Mouse (Mus musculus): ENCODE measurements around the gene Trim8. TPM values are rescaled to one million over a fixed set of nuclear protein-coding genes. Genes with fewer than 3 reads are reported as not detected.

The Trim8 gene
- total RNA-seq, 1 experiment from 2014 or later: 35.4 TPM

DNA sequence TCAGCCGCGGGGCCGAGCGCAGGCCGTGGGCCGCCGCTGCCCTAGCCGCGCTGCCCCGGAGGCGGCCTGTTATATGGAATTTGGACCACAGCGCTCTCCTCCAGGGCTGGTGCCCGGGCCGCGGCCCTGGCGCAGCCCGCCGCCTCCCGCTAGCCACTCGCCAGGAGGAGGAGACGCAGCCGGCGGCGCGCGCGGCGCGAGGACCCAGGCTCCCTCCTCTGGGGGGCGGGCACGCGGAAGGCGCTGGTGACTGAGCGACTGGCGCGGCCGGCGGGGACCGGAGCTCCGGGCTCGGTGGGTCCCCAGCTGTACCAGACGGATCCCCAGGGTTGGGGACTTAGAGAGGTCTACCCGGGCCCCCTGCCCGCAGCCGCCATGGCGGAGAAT, 560 bp downstream of the Trim8 start:
- no peak for ATAC-seq (replicated peaks; ENCODE audit: insufficient number of reproducible peaks, low FRiP score, low TSS enrichment, poor library complexity, severe bottlenecking)

DNA sequence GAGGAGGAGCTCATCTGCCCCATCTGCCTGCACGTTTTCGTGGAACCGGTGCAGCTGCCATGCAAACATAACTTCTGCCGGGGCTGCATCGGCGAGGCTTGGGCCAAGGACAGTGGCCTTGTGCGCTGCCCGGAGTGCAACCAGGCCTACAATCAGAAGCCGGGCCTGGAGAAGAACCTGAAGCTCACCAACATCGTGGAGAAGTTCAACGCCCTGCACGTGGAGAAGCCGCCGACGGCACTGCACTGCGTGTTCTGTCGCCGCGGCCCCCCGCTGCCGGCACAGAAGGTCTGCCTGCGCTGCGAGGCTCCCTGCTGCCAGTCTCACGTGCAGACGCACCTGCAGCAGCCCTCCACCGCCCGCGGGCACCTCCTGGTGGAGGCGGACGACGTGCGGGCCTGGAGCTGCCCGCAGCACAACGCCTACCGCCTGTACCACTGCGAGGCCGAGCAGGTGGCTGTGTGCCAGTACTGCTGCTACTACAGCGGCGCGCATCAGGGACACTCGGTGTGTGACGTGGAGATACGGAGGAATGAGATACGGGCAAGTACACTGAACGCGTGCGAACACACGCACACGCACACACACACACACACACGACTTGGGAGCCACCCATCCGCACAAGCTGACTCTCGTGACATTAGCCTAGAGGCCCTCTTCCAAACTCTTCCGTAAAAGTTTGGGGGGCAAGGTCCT, 1.1 kb downstream of the Trim8 start:
- no peak for ATAC-seq (replicated peaks; ENCODE audit: insufficient number of reproducible peaks, low FRiP score, low TSS enrichment, poor library complexity, severe bottlenecking)

DNA sequence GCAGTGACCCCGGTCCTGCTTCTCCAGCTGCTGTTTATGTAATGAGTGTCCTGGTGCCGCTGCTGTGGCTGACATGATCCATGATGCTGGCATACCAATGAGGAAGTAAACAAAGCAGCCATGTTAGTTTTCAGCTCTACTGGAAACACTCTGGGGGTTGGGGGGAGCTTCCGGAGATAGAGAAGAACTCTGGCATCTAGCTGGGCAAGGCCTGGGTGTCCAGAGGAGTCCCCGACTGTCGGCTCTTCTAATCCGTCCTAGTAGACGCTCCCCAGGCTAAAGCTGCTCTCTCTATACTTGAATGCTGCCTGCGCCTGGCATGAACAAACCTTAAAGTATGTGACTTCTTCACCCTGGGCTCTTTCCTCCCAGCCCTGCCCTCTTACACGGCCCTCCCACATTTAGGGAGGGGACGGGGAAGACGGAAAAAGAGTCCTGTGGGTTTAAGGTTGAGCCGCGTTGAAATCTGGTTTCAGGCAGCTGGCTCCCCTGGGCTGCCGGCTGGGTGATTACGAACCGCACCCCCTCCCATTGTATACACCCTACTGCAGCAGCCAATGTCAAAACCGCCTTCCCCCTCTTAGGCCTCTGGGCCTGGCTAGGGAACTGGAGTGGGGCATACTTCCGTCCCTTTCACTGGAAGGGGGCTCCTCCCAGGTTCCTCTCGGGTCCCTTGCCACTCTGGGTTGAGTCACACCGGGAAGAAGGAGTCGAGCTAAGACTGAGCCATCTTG, 2.0 kb downstream of the Trim8 start:
- ATAC-seq (replicated peaks; ENCODE audit: insufficient number of reproducible peaks, low FRiP score, low TSS enrichment, poor library complexity, severe bottlenecking): peak; percentile 40

DNA sequence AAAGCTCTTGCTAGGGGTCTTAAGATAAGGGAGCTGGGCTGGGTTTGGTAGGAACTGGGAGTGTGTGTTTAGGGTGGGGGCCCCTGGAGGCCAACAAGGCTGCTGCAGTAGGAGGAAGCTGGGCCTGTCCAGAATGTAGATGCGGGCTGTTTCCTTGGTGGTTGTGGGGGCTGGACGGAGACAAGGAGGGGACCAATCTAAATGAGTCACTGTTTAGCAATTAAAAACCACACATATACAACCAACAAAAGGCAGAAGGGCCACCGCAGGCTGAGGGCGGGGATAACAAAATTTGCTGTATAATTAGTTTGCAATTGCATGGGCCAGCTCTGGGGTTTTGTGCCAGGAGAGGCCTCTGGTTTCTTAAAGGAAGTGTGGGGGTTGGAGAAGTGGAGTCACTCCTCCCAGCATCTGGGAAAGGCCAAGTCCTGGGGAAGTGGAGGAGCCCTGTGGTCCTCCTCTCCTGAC, 2.6 kb downstream of the Trim8 start:
- peak; percentile 50 for ATAC-seq (replicated peaks; ENCODE audit: insufficient number of reproducible peaks, low FRiP score, low TSS enrichment, poor library complexity, severe bottlenecking)

DNA sequence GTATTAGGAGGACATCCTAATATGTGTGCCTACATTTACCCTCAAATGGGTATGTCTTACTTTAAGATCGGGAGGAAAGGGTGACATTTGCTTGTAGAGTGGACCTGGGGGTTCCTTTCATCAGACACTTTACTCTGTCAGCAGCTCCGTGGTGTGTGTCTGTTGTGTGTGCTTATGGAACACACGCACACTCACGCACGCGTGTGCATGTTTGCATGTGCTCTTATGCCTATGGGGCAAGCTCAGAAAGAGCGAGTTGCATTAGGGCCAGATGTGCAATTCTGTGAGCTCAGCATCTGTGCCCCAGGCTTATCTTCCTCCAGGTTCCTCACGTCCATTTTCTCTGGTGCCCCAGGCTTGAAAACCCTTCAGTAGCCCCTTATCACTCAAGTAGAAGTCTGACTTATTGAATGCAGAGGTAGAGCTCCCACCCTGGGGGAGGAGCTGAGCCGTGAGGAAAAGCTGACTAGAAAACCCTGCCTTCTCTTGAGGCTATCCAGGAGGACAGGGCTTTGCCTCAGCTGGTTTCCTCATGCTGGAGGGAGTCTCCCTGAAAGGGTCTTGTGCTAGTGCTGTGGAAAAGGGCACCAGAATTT, 3.4 kb downstream of the Trim8 start:
- no peak for ATAC-seq (replicated peaks; ENCODE audit: insufficient number of reproducible peaks, low FRiP score, low TSS enrichment, poor library complexity, severe bottlenecking)

DNA sequence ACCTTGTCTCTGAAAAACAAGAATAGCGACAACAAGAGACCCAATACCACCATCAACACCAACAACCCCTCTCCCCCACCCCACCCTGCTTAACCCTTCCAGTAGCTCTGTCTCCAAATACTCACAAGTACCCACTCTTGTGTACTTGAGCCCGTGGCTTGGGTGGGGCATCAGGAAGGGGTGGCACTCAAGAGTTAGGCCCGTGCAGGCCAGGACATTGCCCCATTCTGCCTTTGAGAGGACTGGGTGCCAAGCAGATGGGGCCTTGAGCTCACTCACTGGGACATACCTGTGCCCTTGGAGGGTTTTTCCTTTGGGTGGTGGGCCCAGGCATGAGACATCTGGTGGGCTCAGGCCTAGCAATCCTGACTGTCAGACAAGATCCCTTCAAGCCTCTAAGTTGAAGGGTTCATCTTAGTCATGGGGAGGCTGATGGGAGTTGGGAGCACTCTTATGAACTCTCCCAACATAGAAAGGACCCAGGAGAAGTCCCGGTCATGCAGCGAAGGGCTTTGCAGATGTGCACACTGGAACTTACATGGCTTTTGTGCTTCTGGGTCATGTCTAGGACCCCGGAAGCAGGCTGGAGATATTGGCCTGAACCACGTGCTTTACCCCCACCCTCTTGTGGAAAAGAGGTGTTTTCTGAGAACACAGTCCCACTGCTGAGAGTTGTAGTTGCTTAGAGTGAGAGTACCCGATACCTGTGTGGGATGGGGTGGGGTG, 4.3 kb downstream of the Trim8 start:
- ATAC-seq (replicated peaks; ENCODE audit: insufficient number of reproducible peaks, low FRiP score, low TSS enrichment, poor library complexity, severe bottlenecking): no peak

DNA sequence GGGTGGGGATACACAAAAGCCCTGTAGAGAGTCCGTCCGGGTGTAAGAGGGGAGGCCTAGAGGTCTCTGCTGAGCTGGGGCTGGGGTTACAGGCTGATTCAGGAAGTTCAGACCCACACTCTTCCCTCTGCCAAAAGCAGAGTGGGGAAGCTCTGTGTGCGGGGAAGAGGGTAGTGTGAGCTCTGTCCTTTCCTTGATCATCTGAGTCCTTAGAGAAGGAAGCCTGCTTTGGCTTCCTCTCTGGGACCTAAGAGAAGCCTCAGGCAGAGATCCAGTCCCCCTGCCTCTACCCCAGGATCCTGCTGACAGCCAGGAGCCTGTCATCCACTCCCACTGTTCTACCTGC, 4.8 kb downstream of the Trim8 start:
- no peak for ATAC-seq (replicated peaks; ENCODE audit: insufficient number of reproducible peaks, low FRiP score, low TSS enrichment, poor library complexity, severe bottlenecking)

DNA sequence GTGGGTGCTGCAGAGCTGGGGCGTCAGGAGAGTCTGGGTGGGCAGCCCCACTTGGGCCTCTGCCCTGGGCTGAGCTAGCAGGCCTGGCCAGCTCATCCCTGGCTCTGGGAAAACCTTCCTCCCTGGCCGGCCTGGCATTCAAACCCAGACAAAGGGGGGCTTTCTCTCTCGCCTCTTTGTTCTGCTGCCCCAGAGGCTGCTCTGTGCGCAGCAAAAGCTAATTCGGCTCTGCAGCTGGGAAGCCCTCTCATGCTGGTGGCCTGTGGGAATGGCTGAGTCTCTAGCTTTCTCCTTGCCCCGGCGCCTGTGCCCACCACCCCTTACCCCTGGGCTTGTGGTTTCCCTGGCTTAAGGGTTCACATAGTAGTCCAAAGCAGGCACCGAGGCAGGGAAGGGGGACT, 5.7 kb downstream of the Trim8 start:
- ATAC-seq (replicated peaks; ENCODE audit: insufficient number of reproducible peaks, low FRiP score, low TSS enrichment, poor library complexity, severe bottlenecking): no peak

DNA sequence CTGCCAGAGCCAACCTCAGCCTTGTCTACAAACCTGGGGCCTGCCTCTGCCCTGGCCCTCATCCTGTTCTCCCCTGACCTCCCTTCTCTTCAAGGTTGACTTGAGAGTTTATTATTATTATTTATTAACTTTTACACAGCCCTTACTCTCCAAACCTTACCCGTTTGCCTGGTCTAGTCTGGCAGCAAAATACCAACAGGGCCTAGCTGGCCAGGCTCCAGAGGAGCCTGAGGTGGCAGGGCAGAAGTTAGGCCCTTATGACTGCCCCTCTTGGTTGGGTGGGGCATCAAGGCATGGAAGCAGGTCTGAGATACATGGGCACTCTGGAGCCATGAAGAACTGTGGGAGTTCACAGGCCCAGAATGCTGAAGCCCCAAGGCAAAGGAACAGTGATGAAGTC, 6.3 kb downstream of the Trim8 start:
- ATAC-seq (replicated peaks; ENCODE audit: insufficient number of reproducible peaks, low FRiP score, low TSS enrichment, poor library complexity, severe bottlenecking): no peak

DNA sequence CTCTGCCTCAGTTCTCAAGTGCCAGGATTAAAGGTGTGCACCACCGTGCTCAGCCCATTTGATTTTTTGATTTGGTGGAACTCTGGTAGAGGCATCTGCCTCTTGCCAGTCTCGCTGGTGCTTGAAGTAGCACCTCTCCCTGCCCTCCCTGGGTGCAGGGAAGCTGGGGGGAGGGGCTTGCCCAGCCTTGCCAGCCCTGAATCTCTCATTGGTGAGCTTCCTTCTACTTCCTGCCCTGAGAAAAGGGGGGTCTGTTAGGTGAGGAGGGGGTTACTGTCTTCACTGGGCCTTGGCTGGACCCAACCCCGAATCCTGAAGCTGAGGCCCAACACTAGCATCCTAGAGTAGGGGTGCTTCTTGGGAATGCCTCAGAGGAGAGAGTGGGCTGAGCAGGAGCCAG, 7.2 kb downstream of the Trim8 start:
- no peak for ATAC-seq (replicated peaks; ENCODE audit: insufficient number of reproducible peaks, low FRiP score, low TSS enrichment, poor library complexity, severe bottlenecking)

DNA sequence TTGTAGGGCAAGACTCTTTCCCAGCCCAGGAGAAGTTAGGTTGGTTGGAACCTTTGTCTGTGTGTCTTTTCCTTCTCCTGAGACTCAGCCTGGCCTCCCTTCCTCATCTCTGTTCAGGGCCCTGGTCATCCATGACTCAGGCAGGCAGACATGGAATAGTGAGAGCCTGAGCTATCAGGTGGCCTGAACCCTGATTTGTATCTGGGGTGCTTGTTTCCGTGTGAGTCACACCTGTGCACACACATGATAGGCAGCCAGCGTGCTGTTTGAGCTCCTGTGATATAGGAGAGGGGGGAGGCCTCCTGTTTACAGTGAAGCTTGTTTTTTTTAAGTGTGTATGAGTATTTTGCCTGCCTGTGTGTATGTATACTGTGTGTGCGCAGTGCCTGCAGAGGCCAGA, 7.7 kb downstream of the Trim8 start:
- ATAC-seq (replicated peaks; ENCODE audit: insufficient number of reproducible peaks, low FRiP score, low TSS enrichment, poor library complexity, severe bottlenecking): no peak

DNA sequence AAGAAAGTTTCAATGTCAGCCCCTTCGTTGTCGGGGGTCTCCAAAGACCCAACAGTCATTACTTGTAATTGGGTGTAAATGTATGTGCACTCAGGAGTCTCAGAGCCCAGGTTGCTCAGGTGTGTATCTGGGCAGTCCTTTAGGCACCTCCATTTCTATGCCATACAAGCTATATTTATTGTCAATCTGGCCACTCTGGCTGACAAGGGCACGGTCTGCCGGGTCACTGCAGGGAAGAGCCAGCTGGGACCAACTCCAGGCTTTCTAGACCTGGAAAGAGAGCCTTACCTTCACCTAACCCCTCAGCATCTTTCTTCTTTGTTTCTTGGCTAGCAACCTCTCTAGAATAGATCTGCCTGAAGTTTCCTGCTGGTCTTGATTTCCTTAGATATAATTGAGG, 8.2 kb downstream of the Trim8 start:
- ATAC-seq (replicated peaks; ENCODE audit: insufficient number of reproducible peaks, low FRiP score, low TSS enrichment, poor library complexity, severe bottlenecking): no peak

DNA sequence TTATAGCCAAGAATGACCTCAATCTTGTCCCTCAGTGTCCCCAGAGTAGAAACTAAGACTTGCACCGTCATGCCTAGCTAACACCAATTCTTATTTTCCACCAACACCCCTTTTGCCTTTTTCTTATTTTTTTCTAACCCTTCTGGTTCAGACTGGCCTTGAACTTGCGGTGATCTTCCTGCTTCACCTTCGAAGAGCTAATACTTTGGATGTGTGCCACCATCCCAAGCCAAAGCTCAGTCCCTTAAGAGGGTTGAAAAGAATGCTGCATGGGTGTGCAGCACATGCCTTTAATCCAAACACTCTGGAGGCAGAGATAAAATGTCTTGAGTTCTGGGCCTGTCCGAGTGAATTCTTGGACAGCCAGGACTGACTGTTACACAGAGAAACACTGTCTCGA, 8.9 kb downstream of the Trim8 start:
- no peak for ATAC-seq (replicated peaks; ENCODE audit: insufficient number of reproducible peaks, low FRiP score, low TSS enrichment, poor library complexity, severe bottlenecking)

DNA sequence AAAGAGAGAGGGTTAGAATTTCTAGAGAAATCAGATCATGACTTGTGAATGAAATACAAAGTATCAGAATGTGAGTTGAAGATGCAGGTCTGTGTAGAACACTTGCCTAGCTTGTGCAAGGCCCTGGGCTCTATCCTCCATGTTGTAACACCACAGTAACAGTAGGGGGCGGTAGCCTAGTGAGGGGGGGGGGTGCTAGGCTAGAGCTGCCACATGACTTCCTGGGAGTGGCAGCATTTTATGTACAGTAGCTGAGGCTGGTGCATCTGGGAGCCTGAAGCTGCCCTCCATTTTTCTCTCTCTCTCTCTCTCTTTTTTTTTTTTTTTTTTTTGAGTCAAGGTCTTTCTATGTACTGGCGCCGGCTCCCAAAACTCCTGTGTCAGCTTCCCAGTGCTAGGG, 9.3 kb downstream of the Trim8 start:
- peak; percentile 51; the same call in 1 of the 2 replicates for ATAC-seq (replicated peaks; ENCODE audit: insufficient number of reproducible peaks, low FRiP score, low TSS enrichment, poor library complexity, severe bottlenecking)

DNA sequence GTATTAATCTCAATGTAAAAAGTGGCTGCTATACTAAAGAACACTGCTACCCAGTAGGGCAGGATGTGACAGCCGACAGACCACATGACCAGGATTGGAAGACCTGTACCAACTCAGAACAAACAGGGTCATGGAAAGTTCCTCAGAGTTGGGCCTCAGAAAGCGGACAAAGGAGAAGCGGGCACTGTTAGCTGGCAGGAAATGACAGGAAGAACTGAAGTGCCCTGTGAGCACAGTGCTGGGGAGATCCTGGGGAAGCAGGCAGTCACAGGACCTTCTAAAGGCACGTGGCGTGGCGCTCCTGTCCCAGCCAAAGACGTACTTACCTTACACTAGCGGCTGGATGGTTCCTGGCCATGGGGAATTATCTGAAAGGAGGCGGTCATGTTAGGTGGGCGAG, 9.8 kb downstream of the Trim8 start:
- peak; percentile 65 for ATAC-seq (replicated peaks; ENCODE audit: insufficient number of reproducible peaks, low FRiP score, low TSS enrichment, poor library complexity, severe bottlenecking)

DNA sequence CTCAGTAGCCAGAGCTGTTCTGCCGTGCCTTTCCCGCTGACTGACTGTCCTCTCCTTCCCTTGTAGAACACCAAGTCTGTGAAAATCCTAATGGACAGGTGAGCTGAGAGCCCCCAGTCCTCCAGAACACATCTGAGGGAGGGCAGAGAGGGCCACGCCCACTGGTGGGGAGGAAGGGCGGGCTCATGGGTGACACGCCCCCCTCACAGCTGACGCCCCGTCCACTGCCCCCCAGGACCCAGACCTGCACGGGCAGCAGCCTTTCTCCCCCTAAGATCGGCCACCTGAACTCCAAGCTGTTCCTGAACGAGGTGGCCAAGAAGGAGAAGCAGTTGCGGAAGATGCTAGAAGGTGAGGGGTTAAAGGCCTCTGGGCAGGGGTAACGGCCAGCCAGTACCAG, 12.9 kb downstream of the Trim8 start:
- ATAC-seq (replicated peaks; ENCODE audit: insufficient number of reproducible peaks, low FRiP score, low TSS enrichment, poor library complexity, severe bottlenecking): no peak

DNA sequence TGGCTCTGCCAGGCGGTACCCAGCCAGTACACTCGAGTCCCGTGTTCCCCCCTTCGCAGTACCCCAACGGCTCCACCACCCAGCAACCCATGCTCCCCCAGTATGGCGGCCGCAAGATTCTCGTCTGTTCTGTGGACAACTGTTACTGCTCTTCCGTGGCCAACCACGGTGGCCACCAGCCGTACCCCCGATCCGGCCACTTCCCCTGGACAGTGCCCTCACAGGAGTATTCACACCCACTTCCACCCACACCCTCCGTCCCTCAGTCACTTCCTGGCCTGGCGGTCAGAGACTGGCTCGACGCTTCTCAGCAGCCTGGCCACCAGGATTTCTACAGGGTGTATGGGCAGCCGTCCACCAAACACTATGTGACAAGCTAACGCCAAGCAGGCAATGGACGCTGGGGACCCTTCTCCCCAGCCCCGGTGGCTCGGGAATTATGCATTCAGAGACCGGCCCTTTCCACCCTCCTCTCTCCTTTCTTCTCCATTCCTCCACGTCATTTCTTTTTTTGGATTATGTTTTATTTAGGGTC, 13.9 kb downstream of the Trim8 start:
- ATAC-seq (replicated peaks; ENCODE audit: insufficient number of reproducible peaks, low FRiP score, low TSS enrichment, poor library complexity, severe bottlenecking): no peak

DNA sequence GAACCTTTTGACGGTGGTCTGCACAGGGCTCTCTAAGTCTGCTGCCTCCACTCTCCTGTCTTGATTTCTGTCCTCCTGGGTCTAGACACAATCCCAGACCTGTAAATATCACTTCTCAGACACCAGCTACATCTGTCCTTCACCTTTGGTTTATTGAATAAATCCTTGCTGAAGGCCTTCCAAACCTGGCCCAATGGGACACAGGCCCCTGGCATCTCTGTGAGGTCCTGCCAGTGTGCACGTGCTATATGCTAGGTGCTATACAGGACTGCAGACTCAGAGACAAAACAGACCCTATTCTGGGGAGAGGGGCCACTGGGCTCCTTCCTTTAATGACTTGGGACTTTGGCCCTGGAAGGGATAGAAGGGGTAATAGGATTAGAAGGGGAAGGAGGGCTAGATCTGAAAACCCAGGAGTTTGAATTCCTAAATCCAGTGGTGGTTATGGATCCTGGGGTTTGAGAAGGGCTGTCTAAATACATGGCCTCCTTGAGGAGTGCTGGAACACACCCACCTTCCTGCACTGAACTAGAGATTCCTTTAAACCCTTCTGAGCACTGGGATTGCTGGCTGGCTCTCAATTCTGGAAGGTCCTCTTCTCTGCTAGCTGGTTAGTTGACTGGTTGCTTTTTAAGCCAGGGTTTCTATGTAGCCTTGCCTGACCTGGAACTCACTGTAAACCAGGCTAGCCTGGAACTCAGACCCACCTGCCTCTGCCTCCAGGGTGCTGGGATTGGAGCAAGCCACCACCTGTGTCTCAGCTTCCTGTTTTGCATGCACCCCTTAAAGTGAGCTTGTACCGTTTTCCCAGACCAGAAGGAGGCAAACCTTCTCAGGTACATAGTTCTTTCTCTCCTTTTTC, 15.4 kb downstream of the Trim8 start:
- no peak for ATAC-seq (replicated peaks; ENCODE audit: insufficient number of reproducible peaks, low FRiP score, low TSS enrichment, poor library complexity, severe bottlenecking)

All from monocyte, adult 5-6 weeks (primary cell).